Mouse (Mus musculus) kidney, postnatal 14 days (tissue): ENCODE results near the gene Prdm2.
A peak's percentile ranks its signal among the peaks of the same experiment; 100 is the strongest.

Source experiments
- DNase-seq: peaks from one replicate; pipeline ENCODE4 v3.0.0; 2022; ENCODE audit warnings: mixed read lengths

Prdm2 gene

GRCm38 (mm10) chr4:143212341-143213174 lies at the start of gene Prdm2:
Gene Prdm2 (minus strand): TSS chr4:143212995.
- peak; percentile 80 for DNase-seq

- no peak for DNase-seq
Measured at GRCm38 (mm10) chr4:143259718-143260349, 47.0 kb upstream of the Prdm2 start.

- peak; percentile 39 for DNase-seq
Measured at GRCm38 (mm10) chr4:143258517-143258916, 45.7 kb upstream of the Prdm2 start.

GRCm38 (mm10) chr4:143257971-143258370 lies 45.2 kb upstream of the Prdm2 start:
- DNase-seq: no peak

- peak; percentile 43 for DNase-seq
Measured at GRCm38 (mm10) chr4:143255541-143255940, 42.7 kb upstream of the Prdm2 start.

GRCm38 (mm10) chr4:143253356-143253755 lies 40.6 kb upstream of the Prdm2 start:
- no peak for DNase-seq

- no peak for DNase-seq
Measured at GRCm38 (mm10) chr4:143248050-143248449, 35.3 kb upstream of the Prdm2 start.

- DNase-seq: no peak
Measured at GRCm38 (mm10) chr4:143241294-143241693, 28.5 kb upstream of the Prdm2 start.

- no peak for DNase-seq
Measured at GRCm38 (mm10) chr4:143239615-143240201, 26.9 kb upstream of the Prdm2 start.

- DNase-seq: no peak
Measured at GRCm38 (mm10) chr4:143239117-143239516, 26.3 kb upstream of the Prdm2 start.

GRCm38 (mm10) chr4:143238241-143239031 lies 25.6 kb upstream of the Prdm2 start:
- peak; percentile 45 for DNase-seq

GRCm38 (mm10) chr4:143231790-143232422 lies 19.1 kb upstream of the Prdm2 start:
- DNase-seq: no peak

- DNase-seq: no peak
Measured at GRCm38 (mm10) chr4:143231110-143231509, 18.3 kb upstream of the Prdm2 start.

- no peak for DNase-seq
Measured at GRCm38 (mm10) chr4:143227976-143228375, 15.2 kb upstream of the Prdm2 start.

- DNase-seq: no peak
Measured at GRCm38 (mm10) chr4:143225886-143226285, 13.1 kb upstream of the Prdm2 start.

- DNase-seq: no peak
Measured at GRCm38 (mm10) chr4:143219316-143219751, 6.5 kb upstream of the Prdm2 start.

GRCm38 (mm10) chr4:143218858-143219257 lies 6.1 kb upstream of the Prdm2 start:
- no peak for DNase-seq

GRCm38 (mm10) chr4:143217189-143217588 lies 4.4 kb upstream of the Prdm2 start:
- no peak for DNase-seq

- no peak for DNase-seq
Measured at GRCm38 (mm10) chr4:143214221-143214797, 1.5 kb upstream of the Prdm2 start.

GRCm38 (mm10) chr4:143213571-143213970 lies 776 bp upstream of the Prdm2 start:
- no peak for DNase-seq

- DNase-seq: no peak
Measured at GRCm38 (mm10) chr4:143213175-143213479, 332 bp upstream of the Prdm2 start.
